Mouse (Mus musculus) induced T-regulatory cell, adult 2 months (primary cell): ENCODE measurements around the gene Tmem179.

Experiments used
- DNase-seq: peaks from one replicate; pipeline ENCODE4 v3.0.0-alpha.2; 2012; ENCODE audit warnings: low read depth

Tmem179 gene

GRCm38 (mm10) chr12:112463750-112464444 lies 52.6 kb downstream of the Tmem179 start:
- no peak for DNase-seq

- DNase-seq = peak; percentile 35
Observed at GRCm38 (mm10) chr12:112463209-112463608, 53.3 kb downstream of the Tmem179 start.

- DNase-seq = no peak
Observed at GRCm38 (mm10) chr12:112462423-112462822, 54.1 kb downstream of the Tmem179 start.

GRCm38 (mm10) chr12:112457839-112458238 lies 58.7 kb downstream of the Tmem179 start:
- no peak for DNase-seq

GRCm38 (mm10) chr12:112456144-112456713 lies 60.3 kb downstream of the Tmem179 start:
- no peak for DNase-seq

GRCm38 (mm10) chr12:112451826-112452225 lies 64.7 kb downstream of the Tmem179 start:
- DNase-seq = no peak

GRCm38 (mm10) chr12:112451381-112451780 lies 65.2 kb downstream of the Tmem179 start:
- no peak for DNase-seq

- DNase-seq = peak; percentile 66
Observed at GRCm38 (mm10) chr12:112450883-112451282, 65.7 kb downstream of the Tmem179 start.
